Mouse (Mus musculus) lung, postnatal 25 days (tissue): ENCODE measurements around the gene Olfr1185-ps1.
"Not testable (repeated sequence)": the region's sequence is repeated elsewhere in the genome, so short reads cannot be mapped to it uniquely, and the experiment has no call there.

Experiments used
- DNase-seq: peaks from one replicate; pipeline ENCODE4 v3.0.0; 2022; ENCODE audit warnings: low spot score

Gene Olfr1185-ps1

DNA sequence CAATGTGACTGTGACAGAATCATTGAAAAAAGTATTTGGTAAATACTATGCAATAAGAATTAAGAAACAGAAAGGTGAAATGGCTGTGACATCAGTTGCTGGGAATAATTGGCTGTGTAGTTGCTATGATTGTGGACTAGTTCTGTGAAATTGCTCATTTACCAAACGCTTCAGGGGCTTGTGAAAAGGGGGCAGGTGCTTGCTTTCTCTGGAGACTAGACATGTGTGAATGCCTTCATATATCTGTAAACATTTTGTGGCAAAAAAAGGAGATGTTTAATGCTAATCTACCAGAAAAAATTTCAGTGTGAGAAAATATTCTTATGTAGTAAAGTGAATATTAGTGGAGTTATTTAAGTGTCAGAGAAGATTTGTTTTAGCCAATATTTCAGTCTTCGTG lies at the start of gene Olfr1185-ps1:
Gene Olfr1185-ps1, plus strand, starts transcription at position 301 of the 400 bp plus-strand sequence.
- no peak for DNase-seq

DNA sequence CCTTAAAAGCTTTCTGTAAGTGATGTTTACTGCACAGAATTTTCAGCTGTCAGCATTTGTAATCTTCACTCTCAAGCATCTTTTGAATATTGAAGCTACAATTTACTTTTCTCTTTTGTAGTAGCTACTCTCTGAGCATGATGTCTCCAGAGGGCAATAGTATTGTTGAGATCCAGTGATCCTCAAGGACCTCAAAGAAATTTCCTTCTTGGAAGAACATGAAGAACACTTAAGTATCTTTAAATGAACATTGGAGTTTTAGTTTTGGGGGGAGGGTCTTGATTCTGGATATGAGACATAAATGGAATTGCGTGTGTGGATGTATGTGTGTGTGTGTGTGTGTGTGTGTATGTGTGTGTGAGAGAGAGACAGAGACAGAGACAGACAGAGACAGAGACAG lies 44.1 kb upstream of the Olfr1185-ps1 start, which contains the start of gene Gm13757:
Gene Gm13757, minus strand, starts transcription at position 101 of the 400 bp plus-strand sequence.
- DNase-seq: no peak

- not testable (repeated sequence) for DNase-seq
These were observed 38.6 kb upstream of the Olfr1185-ps1 start, which contains the start of gene Olfr1183 for GRCm38 (mm10) chr2:88454567-88454966. TSS of gene Olfr1183 (plus strand) at chr2:88454867.

GRCm38 (mm10) chr2:88483298-88483697 lies 9.8 kb upstream of the Olfr1185-ps1 start, which contains the start of gene Olfr1184:
TSS of gene Olfr1184 (plus strand) at chr2:88483598.
- no peak for DNase-seq

- no peak for DNase-seq
These were observed 25.1 kb downstream of the Olfr1185-ps1 start, which contains the start of gene Olfr1186 for GRCm38 (mm10) chr2:88518251-88518650. TSS of gene Olfr1186 (plus strand) at chr2:88518551.

DNA sequence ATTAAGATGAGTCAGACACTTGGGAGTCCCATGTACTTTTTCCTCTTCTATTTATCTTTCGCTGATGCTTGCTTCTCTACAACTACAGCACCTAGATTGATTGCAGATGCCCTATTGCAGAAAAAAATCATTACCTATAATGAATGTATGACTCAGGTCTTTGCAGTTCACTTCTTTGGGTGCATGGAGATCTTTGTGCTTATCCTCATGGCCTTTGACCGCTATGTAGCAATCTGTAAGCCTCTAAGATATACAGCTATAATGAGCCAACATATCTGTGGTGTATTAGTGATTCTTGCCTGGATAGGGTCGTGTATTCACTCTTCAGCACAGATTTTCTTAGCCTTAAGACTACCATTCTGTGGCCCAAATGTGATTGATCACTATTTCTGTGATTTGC lies 32.6 kb downstream of the Olfr1185-ps1 start:
- no peak for DNase-seq
